Mouse (Mus musculus): ENCODE data around the gene Fzd10.

GRCm38 (mm10) chr5:128571706-128572105, 28.9 kb upstream of the Fzd10 start:
- TF ChIP-seq GATA1 (IDR thresholded peaks at IDR 0.05; ENCODE audit: low read length) (no peak), TAL1 (IDR thresholded peaks at IDR 0.05; ENCODE audit: low read length) (no peak)
